Mouse (Mus musculus) embryonic facial prominence, embryonic 10.5 days (tissue): ENCODE measurements around the gene Ggta1. TPM values are rescaled to one million over a fixed set of nuclear protein-coding genes. Genes with fewer than 3 reads are reported as not detected.
A peak's percentile ranks its signal among the peaks of the same experiment; 100 is the strongest.

Experiments
- DNase-seq: peaks from one replicate; pipeline ENCODE4 v3.0.0-alpha.2; 2017; ENCODE audit warnings: low spot score
- H3K27ac ChIP-seq: fragments of 300-500 bp; sonication (generic); replicated peaks from 2 replicates; pipeline ENCODE4 v1.5.1; 2016; ENCODE audit warnings: mild to moderate bottlenecking
- H3K27me3 ChIP-seq: fragments of 300-500 bp; sonication (generic); replicated peaks from 2 replicates; pipeline ENCODE4 v1.6.1; 2016; ENCODE audit warnings: low read depth, mild to moderate bottlenecking; ENCODE audit not compliant: poor library complexity, severe bottlenecking
- H3K36me3 ChIP-seq: fragments of 300-500 bp; sonication (generic); replicated peaks from 2 replicates; pipeline ENCODE4 v1.6.1; 2016; ENCODE audit warnings: mild to moderate bottlenecking, moderate library complexity
- H3K4me1 ChIP-seq: fragments of 300-500 bp; sonication (generic); 2 replicates; pipeline ENCODE4 v1.6.1; 2016
- H3K4me3 ChIP-seq: fragments of 300-500 bp; sonication (generic); 2 replicates; pipeline ENCODE4 v1.5.1; 2016; ENCODE audit warnings: mild to moderate bottlenecking, moderate library complexity
- H3K9me3 ChIP-seq: fragments of 300-500 bp; sonication (generic); 2 replicates; pipeline ENCODE4 v1.6.1; 2016; ENCODE audit warnings: mild to moderate bottlenecking
- WGBS: fragments of 180-500 bp; shearing (Covaris S2); methylation state at CpG from one replicate; pipeline ENCODE4 v1.1.7; 2016; 5-methylcytosine and 5-hydroxymethylcytosine counted together
- polyA plus RNA-seq: library from polyadenylated mRNA; unstranded; fragments of >200 nt; fragmentation: Nextera tagmentation; extraction: Ambion mirVana; gene quantifications from 2 replicates; pipeline ENCODE4 v1.2.1, GENCODE M21; 2016

The Ggta1 gene
- polyA plus RNA-seq, 1 experiment from 2014 or later: 8.0 TPM

DNA sequence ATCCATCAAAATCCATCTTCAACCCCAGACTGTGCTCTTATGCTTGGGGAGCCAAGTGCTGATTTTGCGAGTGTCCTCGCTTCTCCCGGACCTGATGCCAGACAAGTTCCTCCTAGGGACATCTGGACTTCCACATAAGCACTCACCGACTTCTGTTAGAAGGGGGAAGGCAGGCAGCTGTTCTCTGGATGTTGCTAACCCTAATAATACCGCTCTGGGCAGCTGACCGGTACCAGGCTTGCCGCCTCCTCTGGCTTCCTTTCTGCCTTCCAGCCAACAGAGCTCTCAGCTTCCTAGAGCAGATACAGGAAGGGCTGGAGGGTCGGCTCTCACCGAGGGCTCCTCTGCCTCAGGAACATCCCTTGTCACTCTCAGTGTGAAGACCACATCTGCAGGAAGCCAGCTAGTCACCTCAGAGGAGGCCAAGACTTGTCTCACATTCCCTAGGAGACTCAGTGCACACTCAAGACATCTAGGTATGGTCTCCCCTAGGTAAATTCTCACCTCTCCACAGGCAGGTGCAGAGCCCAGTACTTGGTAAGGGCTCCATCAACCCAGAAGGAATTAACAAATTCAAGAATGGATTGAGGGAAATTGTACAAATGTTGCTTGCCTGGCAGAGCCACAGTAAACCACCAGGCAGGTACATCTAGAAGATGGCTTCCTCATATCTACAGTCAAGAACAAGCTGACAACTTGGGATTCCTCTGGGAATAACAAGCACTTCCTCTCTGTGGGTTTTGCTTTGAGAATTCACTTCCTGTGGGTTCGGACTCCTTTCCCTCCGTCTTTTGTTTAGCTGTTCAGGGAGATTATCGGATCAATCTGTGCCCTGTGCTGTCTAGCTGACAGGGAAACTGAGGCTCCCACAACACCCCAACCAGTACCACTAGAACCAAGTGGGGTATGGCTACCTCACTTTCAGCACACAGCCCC lies 13.1 kb downstream of the Ggta1 start:
- Histone ChIP-seq H3K4me3 (no peak overlapping the region), H3K9me3 (no peaks in the 10 kb centered on the region), H3K27ac (no peak overlapping the region; the same call in 1 of the 2 replicates), H3K36me3 (no peaks in the 10 kb centered on the region), H3K4me1 (peaks cover 48% of the 10 kb centered on the region), H3K27me3 (no peaks in the 10 kb centered on the region)
- 78% methylated on average over 12 of the region's 12 CpGs for WGBS
- DNase-seq: no peak

DNA sequence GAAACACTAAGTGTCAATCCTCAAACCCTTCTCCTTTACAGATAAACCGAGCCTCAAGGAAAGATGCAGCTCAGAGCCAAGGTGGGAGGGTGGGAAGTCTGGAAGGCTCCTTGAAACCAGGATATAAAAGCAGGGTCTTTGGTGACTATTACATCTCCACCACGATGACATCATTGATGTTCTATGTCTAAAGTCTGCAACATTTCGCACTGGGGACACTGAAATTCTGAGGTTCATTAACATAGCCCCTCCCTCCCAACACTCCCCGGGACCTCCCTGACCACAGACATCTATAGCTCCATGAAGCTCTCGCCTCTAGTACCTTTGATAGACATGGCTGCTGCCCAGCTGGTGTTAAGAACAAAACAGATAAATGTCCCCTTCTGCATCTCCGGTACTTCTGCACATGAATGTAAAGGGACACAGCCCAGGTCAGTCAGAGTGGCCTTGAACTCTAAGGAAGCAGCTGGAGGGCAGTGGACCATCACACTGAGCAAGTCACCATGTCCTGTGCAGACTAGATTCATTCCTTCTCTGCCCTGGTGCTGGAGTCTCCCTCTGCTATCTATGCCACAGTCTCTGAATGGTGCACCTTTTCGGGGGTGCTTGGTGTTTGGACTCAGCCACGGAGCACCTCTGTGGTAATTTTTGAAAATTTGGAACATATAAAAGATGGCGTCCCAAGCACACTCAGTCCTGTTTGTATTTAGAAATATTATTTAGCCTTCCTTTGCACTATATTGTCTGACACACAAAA lies 13.9 kb downstream of the Ggta1 start:
- WGBS: 86% methylated on average over 9 of the region's 9 CpGs
- no peak for DNase-seq
- Histone ChIP-seq H3K36me3 (no peaks in the 10 kb centered on the region), H3K4me1 (peaks cover 52% of the 10 kb centered on the region), H3K9me3 (no peaks in the 10 kb centered on the region), H3K27ac (peak overlapping the region; percentile 37; the same call in 1 of the 2 replicates), H3K4me3 (no peak overlapping the region), H3K27me3 (no peaks in the 10 kb centered on the region)

GRCm38 (mm10) chr2:35448215-35448913 lies 14.7 kb downstream of the Ggta1 start:
- H3K9me3 ChIP-seq: no peaks in the 10 kb centered on the region
- H3K4me3 ChIP-seq: no peak overlapping the region
- no peaks in the 10 kb centered on the region for H3K27me3 ChIP-seq
- no peaks in the 10 kb centered on the region for H3K36me3 ChIP-seq
- H3K4me1 ChIP-seq: peaks cover 56% of the 10 kb centered on the region
- DNase-seq: peak; percentile 33
- peak overlapping the region; percentile 37; the same call in 1 of the 2 replicates for H3K27ac ChIP-seq
- 62% methylated on average over 7 of the region's 7 CpGs for WGBS

- WGBS: 82% methylated on average over 7 of the region's 7 CpGs
- peaks cover 56% of the 10 kb centered on the region for H3K4me1 ChIP-seq
- no peak for DNase-seq
- no peaks in the 10 kb centered on the region for H3K9me3 ChIP-seq
- H3K27me3 ChIP-seq: no peaks in the 10 kb centered on the region
- H3K36me3 ChIP-seq: no peaks in the 10 kb centered on the region
- H3K4me3 ChIP-seq: no peak overlapping the region
- no peak overlapping the region for H3K27ac ChIP-seq
Measured at GRCm38 (mm10) chr2:35447453-35447852, 15.6 kb downstream of the Ggta1 start.

- H3K4me3 ChIP-seq: no peak overlapping the region
- no peak for DNase-seq
- no peak overlapping the region for H3K27ac ChIP-seq
- H3K36me3 ChIP-seq: no peaks in the 10 kb centered on the region
- 86% methylated on average over 8 of the region's 8 CpGs for WGBS
- no peaks in the 10 kb centered on the region for H3K27me3 ChIP-seq
- no peaks in the 10 kb centered on the region for H3K9me3 ChIP-seq
- peaks cover 56% of the 10 kb centered on the region for H3K4me1 ChIP-seq
Measured at GRCm38 (mm10) chr2:35446798-35447197, 16.2 kb downstream of the Ggta1 start.

- no peak overlapping the region for H3K27ac ChIP-seq
Measured at GRCm38 (mm10) chr2:35446300-35446699, 16.7 kb downstream of the Ggta1 start.

DNA sequence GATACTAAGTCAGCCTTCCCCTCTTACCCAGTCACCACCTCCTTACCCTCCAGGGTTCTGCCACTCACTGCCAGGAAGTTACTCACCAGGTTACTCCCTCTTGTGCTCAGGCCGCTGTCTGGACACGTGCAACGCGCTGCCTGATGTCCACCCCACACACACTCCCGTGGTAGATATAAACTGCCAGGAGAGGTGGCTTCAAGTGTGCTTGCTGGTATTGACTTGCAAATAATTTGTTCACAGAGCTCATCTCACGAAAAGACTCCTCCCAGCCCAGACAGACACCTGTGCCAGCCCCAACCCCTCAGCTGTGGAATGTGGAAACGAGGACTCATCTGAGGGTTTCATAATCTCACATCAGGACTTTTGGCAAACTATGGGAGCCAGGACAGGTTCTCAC lies 17.4 kb downstream of the Ggta1 start:
- DNase-seq: no peak
- no peak overlapping the region for H3K4me3 ChIP-seq
- no peaks in the 10 kb centered on the region for H3K9me3 ChIP-seq
- H3K27ac ChIP-seq: 0 out of 2 replicates have a peak overlapping the region, but pooled peaks have one; percentile 40
- H3K4me1 ChIP-seq: peaks cover 59% of the 10 kb centered on the region
- H3K27me3 ChIP-seq: no peaks in the 10 kb centered on the region
- 81% methylated on average over 7 of the region's 7 CpGs for WGBS
- no peaks in the 10 kb centered on the region for H3K36me3 ChIP-seq

More at GRCm38 (mm10) chr2:35446300-35446699, 16.7 kb downstream of the Ggta1 start:
- no peaks in the 10 kb centered on the region for H3K9me3 ChIP-seq
- 82% methylated on average over 5 of the region's 5 CpGs for WGBS
- no peaks in the 10 kb centered on the region for H3K36me3 ChIP-seq
- no peak for DNase-seq
- peaks cover 59% of the 10 kb centered on the region for H3K4me1 ChIP-seq
- no peaks in the 10 kb centered on the region for H3K27me3 ChIP-seq
- no peak overlapping the region for H3K4me3 ChIP-seq

- Histone ChIP-seq H3K27me3 (no peaks in the 10 kb centered on the region), H3K27ac (peak overlapping the region; percentile 40), H3K4me3 (no peak overlapping the region), H3K9me3 (no peaks in the 10 kb centered on the region), H3K36me3 (no peaks in the 10 kb centered on the region), H3K4me1 (peaks cover 57% of the 10 kb centered on the region)
- no peak for DNase-seq
- WGBS: 83% methylated on average over 6 of the region's 6 CpGs
Measured at GRCm38 (mm10) chr2:35444764-35445262, 18.2 kb downstream of the Ggta1 start.

DNA sequence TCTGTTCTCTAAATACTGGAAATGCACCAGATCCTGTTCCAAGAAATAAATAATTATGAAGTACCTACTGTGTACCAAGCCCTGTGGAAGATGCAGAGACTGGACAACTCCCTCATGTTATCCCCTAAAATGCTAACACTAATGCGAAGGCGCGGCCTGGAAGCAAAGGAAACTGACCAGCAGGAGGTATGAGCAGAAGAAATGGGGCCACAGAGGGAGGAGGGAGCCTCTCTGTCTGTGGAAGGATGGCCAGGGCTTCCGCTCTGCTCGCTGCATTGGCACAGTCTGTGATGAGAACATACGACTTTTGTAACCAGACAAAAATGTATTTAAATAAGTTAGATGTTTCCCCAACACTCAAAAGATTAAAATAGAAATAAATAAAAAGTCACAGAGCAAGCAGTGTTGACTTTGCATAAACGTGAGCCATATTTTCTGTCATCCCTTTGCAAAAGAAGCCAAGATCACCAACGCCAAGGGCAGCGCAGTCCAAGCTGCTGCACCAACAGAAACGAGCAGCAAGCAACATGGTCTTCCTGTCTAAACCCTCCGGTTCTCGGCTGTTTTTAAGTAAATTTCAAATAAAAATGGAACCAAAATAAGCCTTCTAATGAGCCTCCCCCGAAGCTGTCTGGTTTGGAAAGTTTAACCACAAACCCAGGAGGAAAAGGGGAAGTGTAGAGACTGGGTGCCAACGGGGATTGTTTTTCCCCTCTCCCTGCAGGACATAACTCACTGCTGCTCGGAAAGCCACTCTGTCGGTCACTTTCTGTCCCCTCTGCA lies 18.9 kb downstream of the Ggta1 start:
- Histone ChIP-seq H3K27ac (peak overlapping the region; percentile 40), H3K27me3 (no peaks in the 10 kb centered on the region), H3K4me3 (no peak overlapping the region), H3K4me1 (peaks cover 53% of the 10 kb centered on the region), H3K36me3 (no peaks in the 10 kb centered on the region), H3K9me3 (no peaks in the 10 kb centered on the region)
- 75% methylated on average over 16 of the region's 16 CpGs for WGBS
- no peak for DNase-seq

- WGBS: 74% methylated on average over 5 of the region's 5 CpGs
- Histone ChIP-seq H3K36me3 (no peaks in the 10 kb centered on the region), H3K4me3 (no peak overlapping the region), H3K4me1 (peaks cover 44% of the 10 kb centered on the region), H3K9me3 (no peaks in the 10 kb centered on the region), H3K27ac (no peak overlapping the region), H3K27me3 (no peaks in the 10 kb centered on the region)
- DNase-seq: no peak
Measured at GRCm38 (mm10) chr2:35443325-35443724, 19.7 kb downstream of the Ggta1 start.

GRCm38 (mm10) chr2:35442079-35442478 lies 21.0 kb downstream of the Ggta1 start:
- H3K27me3 ChIP-seq: no peaks in the 10 kb centered on the region
- no peak for DNase-seq
- peaks cover 32% of the 10 kb centered on the region for H3K4me1 ChIP-seq
- H3K36me3 ChIP-seq: no peaks in the 10 kb centered on the region
- no peak overlapping the region for H3K27ac ChIP-seq
- WGBS: 89% methylated on average over 6 of the region's 6 CpGs
- H3K4me3 ChIP-seq: no peak overlapping the region
- H3K9me3 ChIP-seq: no peaks in the 10 kb centered on the region
